Mouse (Mus musculus) cortical plate, adult 2 months (tissue): ENCODE results near the gene Tspan12. TPM values are rescaled to one million over a fixed set of nuclear protein-coding genes. Genes with fewer than 3 reads are reported as not detected.

ENCODE experiments used
- H3K27ac ChIP-seq: fragments of 200-500 bp; 2 replicates; pipeline ENCODE4 v1.5.1; 2012; ENCODE audit warnings: low read length, control low read depth, inconsistent platforms; ENCODE audit not compliant: insufficient read depth
- H3K4me1 ChIP-seq: fragments of 200-500 bp; 2 replicates; pipeline ENCODE4 v1.6.1; 2011; ENCODE audit warnings: low read length; ENCODE audit not compliant: control insufficient read depth, insufficient read depth
- H3K4me3 ChIP-seq: fragments of 200-500 bp; 2 replicates; pipeline ENCODE4 v1.5.1; 2011; ENCODE audit warnings: mild to moderate bottlenecking, low read length, control low read depth; ENCODE audit not compliant: insufficient read depth
- CTCF ChIP-seq: fragments of 200-500 bp; IDR thresholded peaks from 2 replicates; pipeline ENCODE4 v1.5.1; 2011; ENCODE audit warnings: mild to moderate bottlenecking, control low read depth, low read length; ENCODE audit not compliant: insufficient read depth; ENCODE audit errors: extremely low read depth
- POLR2A ChIP-seq: fragments of 200-500 bp; IDR thresholded peaks from 2 replicates; pipeline ENCODE4 v1.6.1; 2011; ENCODE audit warnings: mild to moderate bottlenecking, low read length, control low read depth; ENCODE audit not compliant: insufficient read depth; ENCODE audit errors: extremely low read depth
- polyA plus RNA-seq: library from polyadenylated mRNA; depleted of rRNA; stranded (reverse); fragments of >200 nt; gene quantifications from 2 replicates; pipeline ENCODE4 v1.2.3, GENCODE M21; 2012

The Tspan12 gene
- polyA plus RNA-seq, 1 experiment, result 19.0 TPM

GRCm38 (mm10) chr6:21853342-21853741 lies 1.0 kb upstream of the Tspan12 start:
- Histone ChIP-seq H3K4me3 (no peak overlapping the region), H3K27ac (no peak overlapping the region), H3K4me1 (no peaks in the 10 kb centered on the region)
- TF ChIP-seq CTCF, result no peak
- no peak for TF ChIP-seq POLR2A

GRCm38 (mm10) chr6:21851596-21852343 lies 545 bp downstream of the Tspan12 start:
- TF ChIP-seq CTCF (no peak), POLR2A (no peak)
- Histone ChIP-seq H3K4me3 (peak overlapping the region; percentile 72), H3K27ac (peak overlapping the region; percentile 56; the same call in 1 of the 2 replicates), H3K4me1 (no peaks in the 10 kb centered on the region)

DNA sequence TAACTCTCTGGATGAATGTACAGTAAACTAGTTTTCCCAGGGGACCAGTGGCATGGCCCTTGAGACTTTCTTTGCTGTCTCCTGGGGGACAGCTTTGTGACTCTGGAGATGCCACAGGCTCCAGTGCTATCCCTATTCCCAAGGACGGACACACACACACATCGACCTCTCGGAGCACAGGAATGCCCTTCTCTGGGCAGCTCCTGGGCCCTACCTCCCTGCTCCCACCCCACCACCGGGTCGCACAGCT lies 1.0 kb downstream of the Tspan12 start:
- Histone ChIP-seq H3K27ac (no peak overlapping the region), H3K4me3 (peak overlapping the region; percentile 72), H3K4me1 (no peaks in the 10 kb centered on the region)
- TF ChIP-seq POLR2A (no peak), CTCF (no peak)

GRCm38 (mm10) chr6:21850526-21851345 lies 1.6 kb downstream of the Tspan12 start:
- Histone ChIP-seq H3K4me3 (peak overlapping the region; percentile 72), H3K4me1 (no peaks in the 10 kb centered on the region), H3K27ac (no peak overlapping the region)
- TF ChIP-seq CTCF, result no peak
- TF ChIP-seq POLR2A, result no peak

DNA sequence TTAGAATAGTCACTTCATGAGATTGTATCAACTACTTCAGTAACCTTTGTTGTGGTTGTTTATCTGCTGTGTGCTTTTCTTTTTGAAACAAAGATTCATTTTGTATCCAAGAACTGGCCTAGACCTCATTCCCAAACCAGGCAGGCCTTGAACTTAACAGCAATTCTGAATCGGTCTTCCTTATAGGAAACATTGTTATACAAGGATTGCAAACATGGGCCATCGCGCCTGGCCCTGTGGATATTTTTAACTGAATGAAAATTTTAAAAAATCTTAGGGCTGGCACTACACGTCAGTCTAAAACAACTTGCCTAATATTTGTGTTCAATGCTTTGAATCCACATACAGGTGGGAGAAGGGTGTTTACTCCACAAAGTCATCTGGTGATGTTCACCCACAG lies 3.5 kb downstream of the Tspan12 start:
- TF ChIP-seq CTCF (no peak), POLR2A (no peak)
- no peak overlapping the region for H3K4me3 ChIP-seq
- no peaks in the 10 kb centered on the region for H3K4me1 ChIP-seq
- no peak overlapping the region for H3K27ac ChIP-seq

DNA sequence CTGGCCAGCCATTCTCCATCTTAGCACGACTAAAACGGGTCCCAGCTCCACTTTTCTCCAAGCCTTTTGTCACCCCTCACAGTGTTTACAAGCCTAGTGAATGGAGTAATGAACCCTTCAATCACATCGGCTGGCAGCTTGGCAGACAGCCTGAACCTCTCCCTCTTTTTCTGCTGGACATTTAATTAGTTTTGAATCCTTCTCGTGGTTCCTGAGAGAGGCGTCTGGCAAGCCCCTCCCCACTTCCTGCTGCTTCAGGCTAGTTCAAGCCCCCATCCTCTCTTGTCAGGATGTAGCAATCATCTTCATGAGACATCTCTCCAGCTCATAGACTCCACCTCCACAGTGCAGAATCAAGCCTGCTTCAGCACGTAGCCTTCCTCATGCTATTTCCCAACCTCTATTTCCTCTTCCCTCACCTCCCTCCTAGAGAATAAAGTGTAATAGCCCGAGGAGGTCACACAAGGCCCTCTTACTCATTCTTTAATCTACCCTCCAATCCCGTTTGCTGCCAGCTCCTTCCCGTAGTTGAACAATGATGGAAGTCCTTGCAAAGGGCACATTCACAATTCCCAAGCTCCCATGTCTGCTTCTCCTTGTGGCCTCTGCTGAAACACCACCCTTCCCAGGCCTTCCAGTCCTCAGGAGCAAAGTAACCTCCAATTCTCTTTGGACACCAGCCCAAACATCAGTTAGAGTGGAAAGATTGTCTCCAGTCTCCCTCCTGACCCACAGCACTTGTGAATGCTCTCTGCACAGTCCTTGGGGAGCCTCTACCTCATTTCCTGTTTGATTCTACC lies 12.1 kb downstream of the Tspan12 start:
- Histone ChIP-seq H3K27ac (no peak overlapping the region), H3K4me3 (no peak overlapping the region), H3K4me1 (no peaks in the 10 kb centered on the region)
- TF ChIP-seq POLR2A (no peak), CTCF (no peak)

GRCm38 (mm10) chr6:21839244-21839814 lies 13.0 kb downstream of the Tspan12 start:
- no peak overlapping the region for H3K4me3 ChIP-seq
- H3K4me1 ChIP-seq, result no peaks in the 10 kb centered on the region
- no peak for TF ChIP-seq CTCF
- TF ChIP-seq POLR2A, result no peak
- H3K27ac ChIP-seq, result no peak overlapping the region

GRCm38 (mm10) chr6:21833531-21833930 lies 18.8 kb downstream of the Tspan12 start:
- Histone ChIP-seq H3K4me1 (no peaks in the 10 kb centered on the region), H3K27ac (no peak overlapping the region), H3K4me3 (no peak overlapping the region)
- no peak for TF ChIP-seq POLR2A
- no peak for TF ChIP-seq CTCF

- Histone ChIP-seq H3K4me1 (no peaks in the 10 kb centered on the region), H3K4me3 (no peak overlapping the region), H3K27ac (no peak overlapping the region)
- TF ChIP-seq POLR2A (no peak), CTCF (no peak)
These were observed 20.4 kb downstream of the Tspan12 start for GRCm38 (mm10) chr6:21831871-21832270.

DNA sequence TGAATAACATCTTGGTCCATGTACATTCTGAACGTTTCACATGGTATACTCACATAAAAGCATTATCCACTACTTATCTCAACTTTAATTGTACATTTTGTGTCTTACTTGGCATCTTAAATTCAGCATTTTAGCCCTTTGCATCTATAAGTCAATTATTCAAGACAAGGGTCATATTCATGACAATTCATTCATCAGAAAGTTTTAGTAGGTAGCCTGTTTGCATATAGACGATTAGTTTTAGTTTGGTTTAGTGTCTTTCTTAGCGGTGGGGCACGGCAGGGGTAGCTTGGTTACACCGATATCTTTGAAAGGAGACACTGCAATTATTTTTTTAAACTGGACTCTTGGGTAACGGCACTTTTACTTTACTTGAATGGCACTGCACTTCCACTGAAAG lies 21.4 kb downstream of the Tspan12 start:
- no peak overlapping the region for H3K4me3 ChIP-seq
- H3K27ac ChIP-seq, result no peak overlapping the region
- H3K4me1 ChIP-seq, result no peaks in the 10 kb centered on the region
- TF ChIP-seq CTCF, result no peak
- no peak for TF ChIP-seq POLR2A
